Mouse (Mus musculus) liver, embryonic 11.5 days (tissue): ENCODE measurements at regions not wholly inside any gene's neighbourhood (a gene's known extent, or its start where the extent isn't known, plus 50 kb on each side); places are given as distances from the start of the nearest gene placed in this dataset.
A peak's percentile ranks its signal among the peaks of the same experiment; 100 is the strongest.

Experiments used
- ATAC-seq: fragments of 200-750 bp; cut with Nextera tagmentation; replicated peaks from 2 replicates; pipeline ENCODE4 v1.8.0; 2017; ENCODE audit warnings: moderate number of reproducible peaks, mild to moderate bottlenecking, moderate TSS enrichment, moderate library complexity; ENCODE audit not compliant: low FRiP score
- DNase-seq: peaks from one replicate; pipeline ENCODE4 v3.0.0-alpha.2; 2017; ENCODE audit warnings: low spot score
- H3K27ac ChIP-seq: fragments of 300-500 bp; sonication (generic); 2 replicates; pipeline ENCODE4 v1.5.1; 2014; ENCODE audit warnings: mild to moderate bottlenecking, low read depth, low read length, control low read depth
- H3K27me3 ChIP-seq: fragments of 300-500 bp; sonication (generic); replicated peaks from 2 replicates; pipeline ENCODE4 v1.6.1; 2014; ENCODE audit warnings: low read length, mixed read lengths; ENCODE audit not compliant: control insufficient read depth, insufficient read depth
- H3K36me3 ChIP-seq: fragments of 300-500 bp; sonication (generic); 2 replicates; pipeline ENCODE4 v1.6.1; 2014; ENCODE audit warnings: mild to moderate bottlenecking, low read length, moderate library complexity, mixed read lengths; ENCODE audit not compliant: control insufficient read depth, insufficient read depth
- H3K4me1 ChIP-seq: fragments of 300-500 bp; sonication (generic); replicated peaks from 2 replicates; pipeline ENCODE4 v1.6.1; 2014; ENCODE audit warnings: low read length, mixed read lengths; ENCODE audit not compliant: control insufficient read depth, insufficient read depth
- H3K4me2 ChIP-seq: fragments of 300-500 bp; sonication (generic); 2 replicates; pipeline ENCODE4 v1.6.1; 2014; ENCODE audit warnings: mild to moderate bottlenecking, control low read depth, moderate library complexity
- H3K4me3 ChIP-seq: fragments of 300-500 bp; sonication (generic); 2 replicates; pipeline ENCODE4 v1.5.1; 2014; ENCODE audit warnings: low read depth, low read length, control low read depth
- H3K9ac ChIP-seq: fragments of 300-500 bp; sonication (generic); 2 replicates; pipeline ENCODE4 v1.6.1; 2014; ENCODE audit warnings: low read depth, low read length, control low read depth
- H3K9me3 ChIP-seq: fragments of 300-500 bp; sonication (generic); 2 replicates; pipeline ENCODE4 v1.6.1; 2016; ENCODE audit warnings: low read length, inconsistent platforms, mixed read lengths; ENCODE audit not compliant: control insufficient read depth
- WGBS: fragments of 180-500 bp; shearing (Covaris S2); extraction: QIAGEN DNeasy Blood & Tissue Kit; methylation state at CpG from one replicate; pipeline ENCODE4 v1.1.7; 2014; 5-methylcytosine and 5-hydroxymethylcytosine counted together

GRCm38 (mm10) chr13:51261619-51262018 lies 90.8 kb downstream of the Nxnl2 start:
- Histone ChIP-seq H3K4me3 (no peak overlapping the region), H3K9ac (no peak overlapping the region), H3K9me3 (no peaks in the 10 kb centered on the region), H3K4me1 (no peaks in the 10 kb centered on the region), H3K4me2 (no peak overlapping the region), H3K36me3 (no peaks in the 10 kb centered on the region), H3K27me3 (no peaks in the 10 kb centered on the region), H3K27ac (no peak overlapping the region)
- WGBS = 71% methylated on average over 8 of the region's 8 CpGs
- DNase-seq = no peak
- no peak for ATAC-seq

GRCm38 (mm10) chr13:51272786-51273185 lies 102.0 kb downstream of the Nxnl2 start:
- 85% methylated on average over 4 of the region's 4 CpGs for WGBS
- Histone ChIP-seq H3K9me3 (no peaks in the 10 kb centered on the region), H3K9ac (no peak overlapping the region), H3K4me1 (no peaks in the 10 kb centered on the region), H3K36me3 (no peaks in the 10 kb centered on the region), H3K27me3 (no peaks in the 10 kb centered on the region), H3K4me3 (no peak overlapping the region), H3K4me2 (no peak overlapping the region), H3K27ac (no peak overlapping the region)
- no peak for ATAC-seq
- DNase-seq = no peak

- ATAC-seq = no peak
- no peaks in the 10 kb centered on the region for H3K36me3 ChIP-seq
- no peak overlapping the region for H3K4me3 ChIP-seq
- no peaks in the 10 kb centered on the region for H3K9me3 ChIP-seq
- no peaks in the 10 kb centered on the region for H3K27me3 ChIP-seq
- no peak overlapping the region for H3K27ac ChIP-seq
- H3K4me1 ChIP-seq = no peaks in the 10 kb centered on the region
- DNase-seq = no peak
- no peak overlapping the region for H3K4me2 ChIP-seq
- no peak overlapping the region for H3K9ac ChIP-seq
- WGBS = 52% methylated on average over 5 of the region's 5 CpGs
Measured at GRCm38 (mm10) chr13:51274639-51275038, 103.8 kb downstream of the Nxnl2 start.

- Histone ChIP-seq H3K4me2 (no peak overlapping the region), H3K27ac (no peak overlapping the region), H3K27me3 (no peaks in the 10 kb centered on the region), H3K9me3 (no peaks in the 10 kb centered on the region), H3K4me3 (no peak overlapping the region), H3K36me3 (no peaks in the 10 kb centered on the region), H3K9ac (no peak overlapping the region), H3K4me1 (no peaks in the 10 kb centered on the region)
- whole genome bisulfite sequencing = 83% methylated on average over 7 of the region's 7 CpGs
- ATAC-seq (no peak), DNase-seq (no peak)
Measured at GRCm38 (mm10) chr13:51276601-51277000, 105.8 kb downstream of the Nxnl2 start.

GRCm38 (mm10) chr13:51277515-51277914 lies 106.7 kb downstream of the Nxnl2 start:
- Histone ChIP-seq H3K9me3 (no peaks in the 10 kb centered on the region), H3K36me3 (no peaks in the 10 kb centered on the region), H3K27ac (no peak overlapping the region), H3K4me1 (no peaks in the 10 kb centered on the region), H3K4me2 (no peak overlapping the region), H3K4me3 (no peak overlapping the region), H3K9ac (no peak overlapping the region), H3K27me3 (no peaks in the 10 kb centered on the region)
- 73% methylated on average over 10 of the region's 10 CpGs for WGBS
- ATAC-seq (no peak), DNase-seq (no peak)

GRCm38 (mm10) chr13:51279642-51280387 lies 109.0 kb downstream of the Nxnl2 start:
- Histone ChIP-seq H3K9ac (no peak overlapping the region), H3K9me3 (no peaks in the 10 kb centered on the region), H3K27me3 (no peaks in the 10 kb centered on the region), H3K4me2 (no peak overlapping the region), H3K27ac (peak overlapping the region; percentile 62; the same call in 1 of the 2 replicates), H3K4me1 (no peaks in the 10 kb centered on the region), H3K36me3 (no peaks in the 10 kb centered on the region), H3K4me3 (no peak overlapping the region)
- DNase-seq = no peak
- ATAC-seq = no peak; the same call in 1 of the 2 replicates
- 46% methylated on average over 8 of the region's 8 CpGs for whole genome bisulfite sequencing

GRCm38 (mm10) chr13:51280388-51280753 lies 109.5 kb downstream of the Nxnl2 start:
- Histone ChIP-seq H3K27ac (no peak overlapping the region), H3K4me2 (no peak overlapping the region), H3K9ac (no peak overlapping the region), H3K27me3 (no peaks in the 10 kb centered on the region), H3K4me1 (no peaks in the 10 kb centered on the region), H3K36me3 (no peaks in the 10 kb centered on the region), H3K4me3 (no peak overlapping the region), H3K9me3 (no peaks in the 10 kb centered on the region)
- no peak for DNase-seq
- ATAC-seq = no peak
- WGBS = 62% methylated on average over 8 of the region's 8 CpGs

- H3K27me3 ChIP-seq = no peaks in the 10 kb centered on the region
- no peaks in the 10 kb centered on the region for H3K36me3 ChIP-seq
- DNase-seq = no peak
- H3K27ac ChIP-seq = no peak overlapping the region
- H3K9ac ChIP-seq = no peak overlapping the region
- H3K4me2 ChIP-seq = no peak overlapping the region
- no peaks in the 10 kb centered on the region for H3K4me1 ChIP-seq
- H3K9me3 ChIP-seq = peaks cover 3% of the 10 kb centered on the region; the same call in 1 of the 2 replicates
- ATAC-seq = no peak
- H3K4me3 ChIP-seq = no peak overlapping the region
Measured at GRCm38 (mm10) chr13:51284679-51285078, 113.9 kb downstream of the Nxnl2 start.

GRCm38 (mm10) chr13:51289442-51289841 lies 118.6 kb downstream of the Nxnl2 start:
- no peak overlapping the region for H3K4me3 ChIP-seq
- no peak overlapping the region for H3K9ac ChIP-seq
- no peak for DNase-seq
- WGBS = 72% methylated on average over 4 of the region's 4 CpGs
- no peak for ATAC-seq
- no peak overlapping the region for H3K4me2 ChIP-seq
- H3K4me1 ChIP-seq = no peaks in the 10 kb centered on the region
- no peaks in the 10 kb centered on the region for H3K36me3 ChIP-seq
- peaks cover 3% of the 10 kb centered on the region; the same call in 1 of the 2 replicates for H3K9me3 ChIP-seq
- H3K27ac ChIP-seq = no peak overlapping the region
- no peaks in the 10 kb centered on the region for H3K27me3 ChIP-seq
